Mouse (Mus musculus) ES-Bruce4 (cell line): ENCODE data around the gene Manbal. TPM values are rescaled to one million over a fixed set of nuclear protein-coding genes. Genes with fewer than 3 reads are reported as not detected.
A peak's percentile ranks its signal among the peaks of the same experiment; 100 is the strongest.

Experiments used
- H3K27ac ChIP-seq: 2 replicates; pipeline ENCODE4 v1.5.1; 2012; ENCODE audit warnings: low read length, inconsistent platforms; ENCODE audit not compliant: insufficient read depth
- H3K27me3 ChIP-seq: 2 replicates; pipeline ENCODE4 v1.6.1; 2012; ENCODE audit warnings: mild to moderate bottlenecking, low read length, inconsistent platforms; ENCODE audit not compliant: control insufficient read depth, poor library complexity, insufficient read depth, severe bottlenecking
- H3K36me3 ChIP-seq: 2 replicates; pipeline ENCODE4 v1.6.1; 2012; ENCODE audit warnings: inconsistent platforms, mild to moderate bottlenecking, low read length, moderate library complexity; ENCODE audit not compliant: control insufficient read depth, poor library complexity, insufficient read depth, severe bottlenecking
- H3K4me1 ChIP-seq: one replicate; pipeline ENCODE4 v1.8.1; 2011; ENCODE audit warnings: low read length; ENCODE audit not compliant: control insufficient read depth, insufficient read depth
- H3K4me3 ChIP-seq: 2 replicates; pipeline ENCODE4 v1.5.1; 2011; ENCODE audit warnings: low read depth, mild to moderate bottlenecking, low read length
- H3K9ac ChIP-seq: 2 replicates; pipeline ENCODE4 v1.6.1; 2012; ENCODE audit warnings: low read depth, mild to moderate bottlenecking, inconsistent platforms; ENCODE audit not compliant: poor library complexity, severe bottlenecking
- H3K9me3 ChIP-seq: replicated peaks from 2 replicates; pipeline ENCODE4 v1.6.1; 2012; ENCODE audit warnings: mild to moderate bottlenecking, low read length, inconsistent platforms; ENCODE audit not compliant: control insufficient read depth, poor library complexity, insufficient read depth, severe bottlenecking
- CTCF ChIP-seq: IDR thresholded peaks from one replicate; pipeline ENCODE4 v1.8.1; 2011; ENCODE audit warnings: low read depth, low read length
- EP300 ChIP-seq: IDR thresholded peaks from 2 replicates; pipeline ENCODE4 v1.6.1; 2011; ENCODE audit warnings: low read depth, low read length; ENCODE audit not compliant: insufficient read depth
- POLR2A ChIP-seq: IDR thresholded peaks from one replicate; pipeline ENCODE4 v1.8.1; 2011; ENCODE audit warnings: low read length; ENCODE audit not compliant: insufficient read depth
- polyA plus RNA-seq: library from polyadenylated mRNA; stranded (reverse); fragments of >200 nt; gene quantifications from 2 replicates; pipeline ENCODE4 v1.2.4, GENCODE M21; 2011; ENCODE audit warnings: low read depth; ENCODE audit not compliant: missing spikeins, insufficient read depth, insufficient read length

Manbal gene
- polyA plus RNA-seq, 1 experiment: 37.8 TPM

- Histone ChIP-seq H3K27me3 (no peaks in the 10 kb centered on the region), H3K9ac (no peak overlapping the region), H3K27ac (peak overlapping the region; percentile 87), H3K4me1 (peaks cover 22% of the 10 kb centered on the region), H3K36me3 (no peaks in the 10 kb centered on the region), H3K4me3 (peak overlapping the region; percentile 7; the same call in 1 of the 2 replicates), H3K9me3 (no peaks in the 10 kb centered on the region)
- TF ChIP-seq CTCF (no peak), EP300 (no peak), POLR2A (no peak)
These were observed 52.1 kb downstream of the Manbal start for GRCm38 (mm10) chr2:157419506-157419905.

GRCm38 (mm10) chr2:157420404-157420803 is 53.0 kb downstream of the Manbal start:
- H3K27ac ChIP-seq: peak overlapping the region; percentile 87
- H3K4me3 ChIP-seq: peak overlapping the region; percentile 44
- H3K4me1 ChIP-seq: peaks cover 22% of the 10 kb centered on the region

GRCm38 (mm10) chr2:157422062-157422655 is 54.8 kb downstream of the Manbal start:
- no peak for TF ChIP-seq CTCF
- no peak for TF ChIP-seq POLR2A
- TF ChIP-seq EP300: no peak
- H3K9ac ChIP-seq: no peak overlapping the region
- H3K9me3 ChIP-seq: no peaks in the 10 kb centered on the region
- H3K27me3 ChIP-seq: no peaks in the 10 kb centered on the region
- no peak overlapping the region for H3K27ac ChIP-seq
- no peaks in the 10 kb centered on the region for H3K36me3 ChIP-seq
- peaks cover 21% of the 10 kb centered on the region for H3K4me1 ChIP-seq
- no peak overlapping the region for H3K4me3 ChIP-seq

More at GRCm38 (mm10) chr2:157420404-157420803, 53.0 kb downstream of the Manbal start:
- Histone ChIP-seq H3K27me3 (no peaks in the 10 kb centered on the region), H3K36me3 (no peaks in the 10 kb centered on the region), H3K9me3 (no peaks in the 10 kb centered on the region), H3K9ac (peak overlapping the region; percentile 20; the same call in 1 of the 2 replicates)
- no peak for TF ChIP-seq POLR2A
- TF ChIP-seq CTCF: no peak
- no peak; the same call in 1 of the 2 replicates for TF ChIP-seq EP300

GRCm38 (mm10) chr2:157422854-157423705 is 55.7 kb downstream of the Manbal start:
- H3K36me3 ChIP-seq: no peaks in the 10 kb centered on the region
- H3K9ac ChIP-seq: peak overlapping the region; percentile 89

GRCm38 (mm10) chr2:157423706-157424125 is 56.3 kb downstream of the Manbal start:
- peak overlapping the region; percentile 89 for H3K9ac ChIP-seq
- H3K4me1 ChIP-seq: peaks cover 21% of the 10 kb centered on the region
- TF ChIP-seq CTCF (no peak), POLR2A (no peak), EP300 (no peak)
- no peaks in the 10 kb centered on the region for H3K36me3 ChIP-seq
- no peaks in the 10 kb centered on the region for H3K9me3 ChIP-seq
- H3K4me3 ChIP-seq: peak overlapping the region; percentile 75
- H3K27me3 ChIP-seq: no peaks in the 10 kb centered on the region
- peak overlapping the region; percentile 20; the same call in 1 of the 2 replicates for H3K27ac ChIP-seq

More at GRCm38 (mm10) chr2:157422854-157423705, 55.7 kb downstream of the Manbal start:
- peaks cover 21% of the 10 kb centered on the region for H3K4me1 ChIP-seq
- 0 out of 2 replicates have a peak, but pooled peaks have one; percentile 29 for TF ChIP-seq EP300
- no peak for TF ChIP-seq POLR2A
- peak overlapping the region; percentile 75 for H3K4me3 ChIP-seq
- no peaks in the 10 kb centered on the region for H3K27me3 ChIP-seq
- peak overlapping the region; percentile 20; the same call in 1 of the 2 replicates for H3K27ac ChIP-seq
- H3K9me3 ChIP-seq: no peaks in the 10 kb centered on the region
